Mouse (Mus musculus): ENCODE results near the gene Itga3.

GRCm38 (mm10) chr11:95000128-95000527, 76.5 kb downstream of the Itga3 start:
- TF ChIP-seq RCOR1 (conservative IDR thresholded peaks at IDR 0.05; ENCODE audit: low read depth, low read length) = no peak
- no peak for TF ChIP-seq EP300 (IDR thresholded peaks at IDR 0.05; ENCODE audit: low read length)
- no peak for TF ChIP-seq CHD2 (IDR thresholded peaks at IDR 0.05; ENCODE audit: low read length)
- TF ChIP-seq CTCF (conservative IDR thresholded peaks at IDR 0.05 in 1 of 2, IDR thresholded peaks at IDR 0.05 in 1 of 2; ENCODE audit: low read depth in 2 of 2, low read length in 2 of 2) = no peak
- no peak for TF ChIP-seq SMC3 (IDR thresholded peaks at IDR 0.05; ENCODE audit: low read depth, low read length)
- TF ChIP-seq GABPA (IDR thresholded peaks at IDR 0.05; ENCODE audit: insufficient replicate concordance, low read depth, low read length) = no peak
- no peak for TF ChIP-seq MAFK (IDR thresholded peaks at IDR 0.05; ENCODE audit: insufficient replicate concordance, low read length)
- no peak for TF ChIP-seq POLR2A (IDR thresholded peaks at IDR 0.05; ENCODE audit: low read depth, low read length)
- TF ChIP-seq MAX (IDR thresholded peaks at IDR 0.05; ENCODE audit: low read length) = no peak
- TF ChIP-seq MAZ (IDR thresholded peaks at IDR 0.05; ENCODE audit: low read depth, low read length) = no peak
- TF ChIP-seq ZKSCAN1 (IDR thresholded peaks at IDR 0.05; ENCODE audit: borderline replicate concordance, low read depth, low read length) = no peak

Measured in CH12.LX (cell line).